Mouse (Mus musculus) embryonic facial prominence, embryonic 14.5 days (tissue): ENCODE measurements around the gene Padi1. TPM values are rescaled to one million over a fixed set of nuclear protein-coding genes. Genes with fewer than 3 reads are reported as not detected.

Experiments used
- ATAC-seq: fragments of 200-750 bp; cut with Nextera tagmentation; 2 replicates; pipeline ENCODE4 v1.8.0; 2017; ENCODE audit warnings: low read depth, moderate number of reproducible peaks, moderate TSS enrichment
- DNase-seq: peaks from one replicate; pipeline ENCODE4 v3.0.0-alpha.2; 2015; ENCODE audit warnings: low spot score
- H3K27ac ChIP-seq: fragments of 300-500 bp; sonication (generic); replicated peaks from 2 replicates; pipeline ENCODE4 v1.5.1; 2014; ENCODE audit warnings: low read depth, mild to moderate bottlenecking, low read length, moderate library complexity
- H3K27me3 ChIP-seq: fragments of 300-500 bp; sonication (generic); replicated peaks from 2 replicates; pipeline ENCODE4 v1.6.1; 2014; ENCODE audit warnings: low read length; ENCODE audit not compliant: control insufficient read depth, insufficient read depth
- H3K36me3 ChIP-seq: fragments of 300-500 bp; sonication (generic); 2 replicates; pipeline ENCODE4 v1.6.1; 2014; ENCODE audit warnings: low read length, mixed read lengths; ENCODE audit not compliant: control insufficient read depth, insufficient read depth
- H3K4me1 ChIP-seq: fragments of 300-500 bp; sonication (generic); 2 replicates; pipeline ENCODE4 v1.6.1; 2014; ENCODE audit warnings: antibody characterized with exemption, low read length; ENCODE audit not compliant: control insufficient read depth, insufficient read depth
- H3K4me2 ChIP-seq: fragments of 300-500 bp; sonication (generic); 2 replicates; pipeline ENCODE4 v1.6.1; 2014; ENCODE audit warnings: low read depth, mild to moderate bottlenecking, low read length, moderate library complexity, mixed read lengths
- H3K4me3 ChIP-seq: fragments of 300-500 bp; sonication (generic); 2 replicates; pipeline ENCODE4 v1.5.1; 2014; ENCODE audit warnings: low read depth, mild to moderate bottlenecking, low read length
- H3K9ac ChIP-seq: fragments of 300-500 bp; sonication (generic); 2 replicates; pipeline ENCODE4 v1.6.1; 2014; ENCODE audit warnings: low read depth, mild to moderate bottlenecking, low read length, moderate library complexity, mixed read lengths
- H3K9me3 ChIP-seq: fragments of 300-500 bp; sonication (generic); 2 replicates; pipeline ENCODE4 v1.6.1; 2016; ENCODE audit warnings: low read length; ENCODE audit not compliant: control insufficient read depth
- WGBS: fragments of 180-500 bp; shearing (Covaris S2); extraction: QIAGEN DNeasy Blood & Tissue Kit; methylation state at CpG from one replicate; pipeline ENCODE4 v1.1.7; 2014; 5-methylcytosine and 5-hydroxymethylcytosine counted together
- polyA plus RNA-seq: library from polyadenylated mRNA; unstranded; fragments of >200 nt; fragmentation: Nextera tagmentation; extraction: Ambion mirVana; gene quantifications from 2 replicates; pipeline ENCODE4 v1.2.1, GENCODE M21; 2014

Gene Padi1
- polyA plus RNA-seq, 1 experiment from 2014 or later, result 0.28 TPM

DNA sequence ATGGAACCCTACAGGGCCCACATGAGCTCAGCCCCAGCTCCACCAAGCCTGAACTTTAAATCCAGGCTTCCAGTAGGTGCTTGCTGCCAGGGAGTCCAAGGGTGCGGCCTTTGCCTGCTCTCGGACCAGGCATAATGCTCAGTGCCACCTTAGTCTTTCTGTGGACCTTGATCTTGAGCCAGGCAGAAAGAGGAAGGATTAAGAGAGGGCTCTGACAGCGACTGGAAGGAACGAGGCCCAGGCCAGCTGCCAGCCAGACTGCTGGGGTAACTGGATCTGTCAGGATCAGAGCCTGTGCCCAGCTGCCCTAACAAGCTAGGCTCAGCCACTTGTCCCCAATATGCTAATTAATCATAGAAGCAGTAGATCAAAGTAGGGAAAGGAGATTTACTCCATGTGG is 34.2 kb upstream of the Padi1 start:
- Histone ChIP-seq H3K27ac (no peak overlapping the region), H3K27me3 (no peaks in the 10 kb centered on the region), H3K36me3 (no peaks in the 10 kb centered on the region), H3K9me3 (peaks cover 3% of the 10 kb centered on the region; the same call in 1 of the 2 replicates), H3K9ac (no peak overlapping the region), H3K4me2 (no peak overlapping the region), H3K4me3 (no peak overlapping the region), H3K4me1 (no peaks in the 10 kb centered on the region)
- 48% methylated on average over 4 of the region's 4 CpGs for WGBS
- DNase-seq (peak; percentile 71), ATAC-seq (peak; percentile 81)

DNA sequence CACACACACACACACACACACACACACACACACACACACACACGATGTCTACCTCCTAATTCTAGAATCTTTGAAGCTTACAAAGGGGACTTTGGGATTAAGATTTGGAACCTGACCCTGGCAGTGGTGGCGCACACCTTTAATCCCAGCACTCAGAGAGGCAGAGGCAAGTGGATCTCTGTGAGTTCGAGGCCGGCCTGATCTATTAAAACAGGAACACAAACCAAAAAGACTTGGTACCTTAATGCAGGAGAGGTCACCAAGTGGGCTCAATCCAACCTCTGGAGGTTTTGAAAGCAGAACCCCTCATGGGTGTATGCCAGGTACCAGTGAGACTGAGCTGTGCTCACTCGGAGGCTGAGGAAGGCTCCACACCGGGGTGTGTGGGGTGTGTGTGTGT is 33.5 kb upstream of the Padi1 start:
- H3K9me3 ChIP-seq, result peaks cover 4% of the 10 kb centered on the region; the same call in 1 of the 2 replicates
- H3K36me3 ChIP-seq, result no peaks in the 10 kb centered on the region
- ATAC-seq (no peak), DNase-seq (no peak)
- no peak overlapping the region for H3K9ac ChIP-seq
- no peaks in the 10 kb centered on the region for H3K4me1 ChIP-seq
- H3K27me3 ChIP-seq, result no peaks in the 10 kb centered on the region
- no peak overlapping the region for H3K4me3 ChIP-seq
- WGBS, result 93% methylated on average over 6 of the region's 6 CpGs
- no peak overlapping the region for H3K27ac ChIP-seq
- H3K4me2 ChIP-seq, result no peak overlapping the region

GRCm38 (mm10) chr4:140878655-140879054 is 33.1 kb upstream of the Padi1 start:
- DNase-seq, result no peak
- 82% methylated on average over 9 of the region's 9 CpGs for WGBS

DNA sequence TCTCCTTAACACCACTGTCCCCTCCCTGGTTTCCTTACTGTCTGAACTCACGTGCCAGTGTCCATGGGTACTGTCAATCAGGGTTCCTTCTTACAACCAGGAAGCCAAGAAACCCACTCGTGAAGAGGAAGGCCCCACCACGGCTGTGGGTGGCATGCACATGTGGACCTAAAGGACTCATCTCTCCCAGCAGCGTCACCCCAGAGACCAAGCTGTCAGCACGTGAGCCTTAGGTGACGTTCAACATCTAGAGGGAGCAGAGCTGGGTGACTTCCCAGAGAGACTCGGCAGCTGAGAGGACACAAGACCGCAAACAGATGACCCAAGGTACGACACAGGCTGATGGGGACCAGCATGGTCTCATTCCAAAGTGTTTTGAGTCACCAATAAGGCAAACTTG is 31.9 kb upstream of the Padi1 start:
- Histone ChIP-seq H3K4me1 (no peaks in the 10 kb centered on the region), H3K9me3 (peaks cover 14% of the 10 kb centered on the region), H3K27me3 (no peaks in the 10 kb centered on the region), H3K4me2 (no peak overlapping the region), H3K27ac (no peak overlapping the region), H3K36me3 (no peaks in the 10 kb centered on the region), H3K9ac (no peak overlapping the region), H3K4me3 (no peak overlapping the region)
- no peak for ATAC-seq
- 72% methylated on average over 9 of the region's 9 CpGs for WGBS
- DNase-seq, result no peak

More at GRCm38 (mm10) chr4:140878655-140879054, 33.1 kb upstream of the Padi1 start:
- peaks cover 7% of the 10 kb centered on the region; the same call in 1 of the 2 replicates for H3K9me3 ChIP-seq
- no peak overlapping the region for H3K4me3 ChIP-seq
- no peak overlapping the region for H3K27ac ChIP-seq
- H3K9ac ChIP-seq, result no peak overlapping the region
- H3K4me1 ChIP-seq, result no peaks in the 10 kb centered on the region
- ATAC-seq, result no peak
- no peaks in the 10 kb centered on the region for H3K36me3 ChIP-seq
- H3K27me3 ChIP-seq, result no peaks in the 10 kb centered on the region
- H3K4me2 ChIP-seq, result no peak overlapping the region

DNA sequence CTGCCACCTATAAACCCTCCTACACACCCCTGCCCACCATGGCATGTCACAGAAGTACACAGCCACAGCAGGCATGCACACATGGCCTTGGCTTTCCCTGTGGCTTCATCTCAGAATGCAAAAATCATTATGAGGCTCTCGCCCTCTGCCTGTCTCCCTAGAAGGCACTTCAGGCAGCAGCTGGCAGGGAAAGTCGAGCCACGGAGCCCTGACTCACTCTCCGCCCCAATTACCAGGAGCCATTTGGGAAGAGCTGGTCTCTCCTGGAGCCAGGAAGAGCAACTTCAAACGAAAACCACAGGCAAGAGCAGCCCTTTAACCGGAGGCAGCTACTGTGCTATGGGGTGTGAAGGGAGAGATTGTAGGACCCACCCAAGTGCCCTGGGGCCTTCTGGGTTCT is 31.1 kb upstream of the Padi1 start:
- H3K4me3 ChIP-seq, result no peak overlapping the region
- WGBS, result 55% methylated on average over 6 of the region's 6 CpGs
- H3K36me3 ChIP-seq, result no peaks in the 10 kb centered on the region
- no peak overlapping the region for H3K4me2 ChIP-seq
- H3K27me3 ChIP-seq, result no peaks in the 10 kb centered on the region
- peaks cover 11% of the 10 kb centered on the region; the same call in 1 of the 2 replicates for H3K9me3 ChIP-seq
- no peak overlapping the region for H3K27ac ChIP-seq
- no peak for DNase-seq
- H3K9ac ChIP-seq, result no peak overlapping the region
- H3K4me1 ChIP-seq, result no peaks in the 10 kb centered on the region
- ATAC-seq, result no peak

- peaks cover 11% of the 10 kb centered on the region; the same call in 1 of the 2 replicates for H3K9me3 ChIP-seq
- ATAC-seq (no peak), DNase-seq (no peak)
- H3K9ac ChIP-seq, result no peak overlapping the region
- no peak overlapping the region for H3K4me3 ChIP-seq
- 89% methylated on average over 7 of the region's 8 CpGs for WGBS
- no peak overlapping the region for H3K27ac ChIP-seq
- no peaks in the 10 kb centered on the region for H3K36me3 ChIP-seq
- H3K4me2 ChIP-seq, result no peak overlapping the region
- H3K4me1 ChIP-seq, result no peaks in the 10 kb centered on the region
- no peaks in the 10 kb centered on the region for H3K27me3 ChIP-seq
These were observed 30.6 kb upstream of the Padi1 start for GRCm38 (mm10) chr4:140876161-140876560.

DNA sequence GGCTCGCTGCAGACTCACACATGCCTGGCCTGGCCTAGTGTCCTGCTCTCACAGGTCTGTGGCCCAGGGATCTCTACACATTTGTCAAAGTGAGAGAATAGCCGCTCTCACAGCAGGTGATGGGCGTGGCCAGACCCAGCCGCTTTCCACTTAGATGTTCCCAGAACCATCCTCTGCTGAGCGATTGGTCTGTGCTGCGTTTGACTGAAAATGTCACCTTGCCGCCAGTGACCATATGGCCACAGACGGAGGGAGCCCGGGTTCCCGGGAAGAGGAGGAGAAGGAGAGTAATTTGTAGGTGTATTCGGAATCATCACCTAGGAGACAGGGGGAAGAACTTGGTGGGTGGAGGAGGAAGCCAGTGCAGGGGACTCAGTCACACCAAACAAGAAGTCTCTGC is 27.4 kb upstream of the Padi1 start:
- Histone ChIP-seq H3K4me2 (no peak overlapping the region), H3K9ac (no peak overlapping the region), H3K4me1 (peaks cover 4% of the 10 kb centered on the region; the same call in 1 of the 2 replicates), H3K36me3 (no peaks in the 10 kb centered on the region), H3K27ac (no peak overlapping the region), H3K27me3 (no peaks in the 10 kb centered on the region), H3K9me3 (peaks cover 11% of the 10 kb centered on the region; the same call in 1 of the 2 replicates), H3K4me3 (no peak overlapping the region)
- 71% methylated on average over 11 of the region's 11 CpGs for WGBS
- DNase-seq (no peak), ATAC-seq (no peak)

GRCm38 (mm10) chr4:140872686-140872992 is 27.1 kb upstream of the Padi1 start:
- Histone ChIP-seq H3K4me3 (no peak overlapping the region), H3K27me3 (no peaks in the 10 kb centered on the region), H3K36me3 (no peaks in the 10 kb centered on the region), H3K4me2 (no peak overlapping the region), H3K4me1 (peaks cover 4% of the 10 kb centered on the region; the same call in 1 of the 2 replicates), H3K9me3 (peaks cover 11% of the 10 kb centered on the region; the same call in 1 of the 2 replicates), H3K9ac (no peak overlapping the region), H3K27ac (no peak overlapping the region)
- 83% methylated on average over 5 of the region's 5 CpGs for WGBS
- no peak for ATAC-seq
- no peak for DNase-seq

GRCm38 (mm10) chr4:140871851-140872685 is 26.5 kb upstream of the Padi1 start:
- Histone ChIP-seq H3K36me3 (no peaks in the 10 kb centered on the region), H3K27me3 (no peaks in the 10 kb centered on the region), H3K4me2 (no peak overlapping the region), H3K9me3 (peaks cover 11% of the 10 kb centered on the region; the same call in 1 of the 2 replicates), H3K9ac (no peak overlapping the region), H3K27ac (no peak overlapping the region), H3K4me3 (no peak overlapping the region), H3K4me1 (peaks cover 4% of the 10 kb centered on the region; the same call in 1 of the 2 replicates)
- no peak for ATAC-seq
- DNase-seq, result no peak
- WGBS, result 85% methylated on average over 6 of the region's 8 CpGs
